Mouse (Mus musculus): ENCODE results near the gene Olfr1158.
"Not testable (repeated sequence)": the region's sequence is repeated elsewhere in the genome, so short reads cannot be mapped to it uniquely, and the experiment has no call there.

Gene Olfr1158

DNA sequence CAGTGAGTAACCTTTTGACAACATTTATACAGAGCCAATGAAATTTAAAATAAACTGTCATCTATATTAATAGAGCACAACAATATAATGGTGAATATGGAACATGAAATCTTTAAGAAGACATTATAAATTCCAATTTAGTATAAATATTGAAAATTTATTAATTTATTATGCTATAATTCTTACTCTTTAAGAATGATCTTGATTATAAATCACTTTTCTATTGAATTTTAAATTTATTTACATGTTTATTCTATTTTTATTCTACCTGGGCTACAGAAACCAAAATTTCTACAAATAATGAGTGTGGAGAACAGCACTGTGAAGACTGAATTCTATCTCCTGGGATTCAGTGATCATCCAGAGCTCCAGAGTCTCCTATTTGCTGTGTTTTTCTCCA is at the start of gene Olfr1158:
Olfr1158 (plus strand) TSS at position 301 of the 400 bp plus-strand sequence.
- DNase-seq = no peak

- DNase-seq = no peak
Measured at GRCm38 (mm10) chr2:87945037-87945436, 44.9 kb upstream of the Olfr1158 start, which contains the start of gene Olfr1155. Gene Olfr1155 (minus strand): TSS chr2:87945137.

DNA sequence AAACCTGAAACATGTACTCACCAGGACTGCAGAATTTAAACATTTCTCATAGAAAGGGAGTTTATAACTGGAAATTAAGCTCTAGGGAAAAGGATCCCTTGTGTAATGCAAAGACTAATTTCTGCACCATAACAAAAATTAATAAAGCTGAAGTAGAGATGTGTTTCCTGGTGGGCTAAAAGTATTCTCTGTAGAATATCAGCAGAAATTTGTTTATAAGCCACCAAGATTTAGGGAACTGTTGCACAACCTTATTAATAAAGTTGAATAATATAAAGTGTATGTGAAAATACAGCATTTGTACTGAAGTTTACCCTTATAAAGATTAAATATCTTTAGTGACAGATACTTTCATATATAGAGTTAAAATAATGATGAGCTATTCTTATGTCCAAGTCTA is 36.9 kb upstream of the Olfr1158 start, which contains the start of gene Olfr1156:
Olfr1156 (minus strand) TSS at position 101 of the 400 bp plus-strand sequence.
- DNase-seq = no peak

DNA sequence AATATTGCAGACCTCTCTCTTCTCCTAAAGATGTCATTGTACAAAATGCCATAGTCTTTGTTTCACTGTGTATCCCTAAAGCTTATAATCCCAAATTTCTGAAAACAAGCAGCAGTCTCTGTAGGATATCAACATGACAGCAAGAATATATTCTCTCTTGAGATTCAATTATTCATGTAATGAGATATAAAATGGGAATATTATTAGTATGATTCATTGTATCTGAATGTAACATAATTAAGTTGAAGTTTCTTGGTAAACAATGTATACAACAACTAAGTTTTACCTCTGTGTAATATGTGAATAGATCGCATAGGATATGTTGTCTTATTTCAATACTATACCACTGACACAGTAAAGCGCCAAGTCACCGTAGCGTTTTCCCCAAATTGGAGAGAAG is 21.7 kb upstream of the Olfr1158 start, which contains the start of gene Olfr1157:
Olfr1157 (minus strand) TSS at position 101 of the 400 bp plus-strand sequence.
- DNase-seq = no peak

DNA sequence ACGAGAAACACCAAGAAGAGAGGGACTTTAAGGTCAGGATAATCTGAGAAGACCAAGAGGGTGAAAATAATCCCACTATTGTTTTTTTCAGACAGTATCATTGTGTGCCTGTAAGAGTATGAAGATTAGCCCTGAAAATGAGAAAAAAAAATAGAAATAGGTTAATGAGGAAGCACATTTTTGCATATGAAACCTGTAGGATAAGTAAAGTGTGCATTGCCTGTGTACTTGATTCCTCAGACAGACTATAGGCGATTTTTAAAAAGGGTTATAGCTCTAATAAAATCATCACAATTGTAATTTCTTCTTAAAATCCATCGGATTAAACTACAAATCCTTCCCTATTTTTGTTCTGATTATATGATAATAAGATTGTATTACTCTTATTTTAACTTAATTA is 15.3 kb upstream of the Olfr1158 start, which contains the start of gene Olfr74:
Olfr74 (minus strand) TSS at position 101 of the 400 bp plus-strand sequence.
- DNase-seq = no peak

DNA sequence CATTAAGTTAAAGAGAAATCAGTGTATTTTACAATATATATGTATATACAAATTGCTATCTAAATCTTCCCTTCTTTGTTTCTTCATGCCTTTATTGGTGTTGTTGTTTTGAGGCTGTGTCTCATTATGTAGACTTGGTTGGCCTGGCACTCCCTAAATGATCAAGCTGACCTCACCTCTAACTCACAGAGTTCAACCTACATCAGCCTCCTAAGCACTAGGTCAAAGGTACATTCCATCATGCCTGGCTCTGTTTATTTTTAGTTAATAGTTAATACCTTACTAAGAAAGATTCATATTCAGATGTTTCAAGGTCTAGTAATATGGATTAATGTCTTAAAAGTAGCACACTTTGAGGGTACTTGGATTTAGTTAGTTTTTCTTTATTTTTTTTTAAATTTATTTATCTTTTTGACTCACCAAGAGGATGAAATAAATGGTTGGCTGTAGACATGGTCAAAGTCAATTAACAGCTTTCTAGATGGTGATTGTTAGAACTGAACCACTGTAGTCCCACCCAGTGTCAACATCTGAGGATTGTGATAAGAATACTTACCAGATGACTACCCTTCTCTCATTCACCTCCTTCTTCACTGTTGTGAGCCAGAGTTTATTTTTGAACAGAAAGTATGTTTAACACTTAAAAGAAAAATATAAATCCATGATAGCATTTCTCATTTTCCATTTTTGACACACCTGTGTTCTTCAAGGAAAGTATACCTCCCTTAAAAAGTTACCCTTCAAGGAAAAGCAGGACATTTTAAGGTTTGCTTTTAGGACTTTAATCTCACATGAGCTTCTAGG is 17.8 kb downstream of the Olfr1158 start, which contains the start of gene Olfr1160:
Olfr1160 (minus strand) TSS at position 754 of the 804 bp plus-strand sequence.
- no peak for DNase-seq

DNA sequence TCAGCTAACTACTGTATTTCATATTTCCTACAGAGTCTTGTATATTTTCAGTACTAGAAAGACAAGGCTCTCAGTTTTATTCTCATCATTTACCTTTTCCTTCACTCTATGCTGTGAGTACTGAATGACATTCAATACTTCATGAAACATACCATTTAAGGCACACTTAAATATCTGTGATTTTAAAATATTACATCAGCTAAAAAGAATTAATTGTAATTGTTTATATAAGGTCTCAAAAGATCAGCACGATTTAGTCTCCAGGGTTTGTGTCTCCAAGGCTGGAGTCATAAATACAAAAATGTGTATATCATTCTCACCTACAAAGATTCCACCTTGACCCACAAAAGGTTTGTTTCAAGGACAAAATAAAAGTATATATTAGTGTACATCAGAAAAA is 32.6 kb downstream of the Olfr1158 start, which contains the start of gene Olfr1161:
Olfr1161 (plus strand) TSS at position 301 of the 400 bp plus-strand sequence.
- DNase-seq = not testable (repeated sequence)

DNA sequence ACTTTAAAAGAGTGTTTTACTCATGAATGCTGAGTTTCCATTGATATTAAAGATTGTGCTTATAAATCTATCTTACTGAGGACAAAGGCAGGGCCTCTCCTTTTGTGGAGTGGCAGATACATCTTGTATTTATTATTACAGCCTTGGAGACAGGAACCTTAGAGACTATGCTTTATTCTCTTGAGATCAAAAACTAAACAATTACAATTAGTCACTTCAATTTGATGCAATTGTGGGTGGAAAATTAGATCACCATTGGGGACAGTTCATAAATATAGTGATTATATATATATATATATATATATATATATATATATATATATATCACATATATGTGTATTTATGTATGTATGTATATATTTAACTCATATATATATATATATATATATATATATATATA is 47.7 kb downstream of the Olfr1158 start, which contains the start of gene Olfr73:
Olfr73 (minus strand) TSS at position 101 of the 400 bp plus-strand sequence.
- DNase-seq = no peak
